Mouse (Mus musculus): ENCODE measurements at regions not wholly inside any gene's neighbourhood (a gene's known extent, or its start where the extent isn't known, plus 50 kb on each side); places are given as distances from the start of the nearest gene placed in this dataset.
"Not testable (repeated sequence)": the region's sequence is repeated elsewhere in the genome, so short reads cannot be mapped to it uniquely, and the experiment has no call there.

DNA sequence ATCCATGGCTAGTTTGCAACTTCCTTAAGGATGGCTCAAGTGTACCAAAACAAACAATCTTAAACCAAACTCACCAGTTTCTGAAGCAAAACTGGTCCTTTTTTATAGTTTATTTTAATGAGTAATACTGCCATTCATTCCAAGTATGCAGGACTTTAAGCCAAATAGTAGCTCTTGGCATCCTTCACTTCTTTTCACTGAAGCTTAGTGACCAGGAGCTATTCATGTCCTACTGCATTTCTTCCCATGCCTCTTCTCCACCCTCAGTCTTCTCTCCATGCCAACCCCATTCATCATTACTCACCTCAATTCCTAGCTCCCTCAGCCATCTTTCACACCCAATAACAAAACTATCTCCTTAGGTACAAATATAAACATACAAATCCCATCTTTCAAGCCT lies 144.6 kb upstream of the Nhs start:
- Histone ChIP-seq H3K27ac (ENCODE audit: control insufficient read depth, insufficient read depth, low read length) (no peak overlapping the region), H3K4me1 (replicated peaks; ENCODE audit: control insufficient read depth, insufficient read depth, low read length) (no peaks in the 10 kb centered on the region), H3K36me3 (ENCODE audit: control insufficient read depth, insufficient read depth, low read length) (no peaks in the 10 kb centered on the region), H3K27me3 (ENCODE audit: control insufficient read depth, insufficient read depth, low read length) (no peaks in the 10 kb centered on the region), H3K4me3 (ENCODE audit: control insufficient read depth, insufficient read depth, low read length) (no peak overlapping the region)
- no peak for DNase-seq
- no peak for TF ChIP-seq POLR2A (IDR thresholded peaks at IDR 0.05; ENCODE audit: control insufficient read depth, extremely low read depth, insufficient read depth, low read length, poor library complexity)
- TF ChIP-seq CTCF (IDR thresholded peaks at IDR 0.05; ENCODE audit: borderline replicate concordance, control insufficient read depth, extremely low read depth, insufficient read depth, low read length, poor library complexity), result no peak

GRCm38 (mm10) chrX:162302788-162303187 lies 143.3 kb upstream of the Nhs start:
- Histone ChIP-seq H3K4me3 (ENCODE audit: control insufficient read depth, insufficient read depth, low read length) (no peak overlapping the region), H3K27ac (ENCODE audit: control insufficient read depth, insufficient read depth, low read length) (no peak overlapping the region), H3K36me3 (ENCODE audit: control insufficient read depth, insufficient read depth, low read length) (no peaks in the 10 kb centered on the region), H3K4me1 (replicated peaks; ENCODE audit: control insufficient read depth, insufficient read depth, low read length) (no peaks in the 10 kb centered on the region), H3K27me3 (ENCODE audit: control insufficient read depth, insufficient read depth, low read length) (no peaks in the 10 kb centered on the region)
- TF ChIP-seq CTCF (IDR thresholded peaks at IDR 0.05; ENCODE audit: borderline replicate concordance, control insufficient read depth, extremely low read depth, insufficient read depth, low read length, poor library complexity), result no peak
- no peak for TF ChIP-seq POLR2A (IDR thresholded peaks at IDR 0.05; ENCODE audit: control insufficient read depth, extremely low read depth, insufficient read depth, low read length, poor library complexity)
- no peak for DNase-seq

GRCm38 (mm10) chrX:162291234-162291633 lies 131.7 kb upstream of the Nhs start:
- Histone ChIP-seq H3K27ac (ENCODE audit: control insufficient read depth, insufficient read depth, low read length) (no peak overlapping the region), H3K27me3 (ENCODE audit: control insufficient read depth, insufficient read depth, low read length) (no peaks in the 10 kb centered on the region), H3K4me1 (replicated peaks; ENCODE audit: control insufficient read depth, insufficient read depth, low read length) (no peaks in the 10 kb centered on the region), H3K4me3 (ENCODE audit: control insufficient read depth, insufficient read depth, low read length) (no peak overlapping the region), H3K36me3 (ENCODE audit: control insufficient read depth, insufficient read depth, low read length) (no peaks in the 10 kb centered on the region)
- TF ChIP-seq POLR2A (IDR thresholded peaks at IDR 0.05; ENCODE audit: control insufficient read depth, extremely low read depth, insufficient read depth, low read length, poor library complexity), result no peak
- TF ChIP-seq CTCF (IDR thresholded peaks at IDR 0.05; ENCODE audit: borderline replicate concordance, control insufficient read depth, extremely low read depth, insufficient read depth, low read length, poor library complexity), result no peak
- DNase-seq, result no peak
- WGBS, result 97% methylated on average over 1 of the region's 1 CpGs

DNA sequence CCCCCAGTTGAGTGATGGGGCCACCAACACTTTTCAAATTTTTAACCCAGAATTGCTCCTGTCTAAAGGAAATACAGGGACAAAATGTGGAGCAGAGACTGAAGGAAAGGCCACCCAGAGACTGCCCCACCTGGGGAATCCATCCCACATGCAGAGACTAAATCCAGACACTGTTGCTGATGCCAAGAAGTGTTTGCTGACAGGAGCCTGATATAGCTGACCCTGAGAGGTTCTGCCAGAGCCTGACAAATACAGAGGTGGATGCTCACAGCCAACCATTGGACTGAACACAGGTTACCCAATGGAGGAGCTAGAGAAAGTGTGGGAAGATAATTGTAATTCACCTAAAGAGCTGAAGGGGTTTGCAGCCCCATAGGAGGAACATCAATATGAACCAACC lies 126.6 kb upstream of the Nhs start:
- DNase-seq; H3K4me3 ChIP-seq (ENCODE audit: control insufficient read depth, insufficient read depth, low read length); H3K27ac ChIP-seq (ENCODE audit: control insufficient read depth, insufficient read depth, low read length); H3K27me3 ChIP-seq (ENCODE audit: control insufficient read depth, insufficient read depth, low read length); H3K4me1 ChIP-seq (replicated peaks; ENCODE audit: control insufficient read depth, insufficient read depth, low read length); H3K36me3 ChIP-seq (ENCODE audit: control insufficient read depth, insufficient read depth, low read length): not testable (repeated sequence)

DNA sequence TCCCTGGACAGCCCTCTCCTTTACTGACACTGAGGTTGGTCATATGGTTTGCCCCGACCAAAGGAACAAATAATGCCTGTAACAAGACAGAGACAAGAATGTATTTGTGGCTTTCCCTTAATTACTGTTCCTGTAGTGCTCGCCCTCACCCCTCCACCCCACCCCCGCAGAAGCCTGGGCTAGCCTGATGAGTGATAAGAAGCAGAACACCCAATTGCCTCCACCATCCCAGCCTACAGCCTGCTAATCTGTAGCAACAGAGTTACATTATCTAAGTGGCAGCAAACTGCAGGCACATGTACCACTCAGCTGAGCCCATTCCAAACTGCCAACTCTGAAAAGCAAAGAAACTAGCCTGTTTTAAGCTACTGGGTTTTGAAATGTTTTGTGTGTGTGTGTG lies 124.7 kb upstream of the Nhs start:
- no peak overlapping the region for H3K4me3 ChIP-seq (ENCODE audit: control insufficient read depth, insufficient read depth, low read length)
- no peak for DNase-seq
- no peaks in the 10 kb centered on the region for H3K27me3 ChIP-seq (ENCODE audit: control insufficient read depth, insufficient read depth, low read length)
- H3K4me1 ChIP-seq (replicated peaks; ENCODE audit: control insufficient read depth, insufficient read depth, low read length), result no peaks in the 10 kb centered on the region
- H3K36me3 ChIP-seq (ENCODE audit: control insufficient read depth, insufficient read depth, low read length), result no peaks in the 10 kb centered on the region
- H3K27ac ChIP-seq (ENCODE audit: control insufficient read depth, insufficient read depth, low read length), result no peak overlapping the region
- 49% methylated on average over 3 of the region's 3 CpGs for WGBS
- TF ChIP-seq POLR2A (IDR thresholded peaks at IDR 0.05; ENCODE audit: control insufficient read depth, extremely low read depth, insufficient read depth, low read length, poor library complexity), result no peak
- no peak for TF ChIP-seq CTCF (IDR thresholded peaks at IDR 0.05; ENCODE audit: borderline replicate concordance, control insufficient read depth, extremely low read depth, insufficient read depth, low read length, poor library complexity)

DNA sequence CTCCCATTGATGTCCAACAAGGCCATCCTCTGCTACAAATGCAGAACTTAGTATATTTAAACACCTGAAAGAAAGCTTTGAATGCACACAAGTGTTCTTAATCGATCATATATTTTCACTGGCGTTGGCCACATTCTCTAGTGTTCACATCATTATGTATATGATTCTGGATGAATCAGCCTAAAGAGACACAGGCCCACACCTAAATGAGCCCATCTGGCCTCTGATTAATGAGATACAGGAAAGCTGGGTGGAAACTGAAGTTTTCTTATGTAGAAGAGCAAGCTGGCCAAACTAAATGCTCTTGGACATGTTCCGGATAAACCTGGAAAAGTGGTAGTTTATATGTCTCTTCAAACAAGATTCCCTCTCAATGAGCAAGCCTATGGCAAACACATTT lies 123.2 kb upstream of the Nhs start:
- Histone ChIP-seq H3K4me1 (replicated peaks; ENCODE audit: control insufficient read depth, insufficient read depth, low read length) (no peaks in the 10 kb centered on the region), H3K4me3 (ENCODE audit: control insufficient read depth, insufficient read depth, low read length) (no peak overlapping the region), H3K27me3 (ENCODE audit: control insufficient read depth, insufficient read depth, low read length) (no peaks in the 10 kb centered on the region), H3K36me3 (ENCODE audit: control insufficient read depth, insufficient read depth, low read length) (no peaks in the 10 kb centered on the region), H3K27ac (ENCODE audit: control insufficient read depth, insufficient read depth, low read length) (no peak overlapping the region)
- TF ChIP-seq CTCF (IDR thresholded peaks at IDR 0.05; ENCODE audit: borderline replicate concordance, control insufficient read depth, extremely low read depth, insufficient read depth, low read length, poor library complexity) (no peak), POLR2A (IDR thresholded peaks at IDR 0.05; ENCODE audit: control insufficient read depth, extremely low read depth, insufficient read depth, low read length, poor library complexity) (no peak)
- DNase-seq, result no peak
- 99% methylated on average over 3 of the region's 3 CpGs for WGBS

DNA sequence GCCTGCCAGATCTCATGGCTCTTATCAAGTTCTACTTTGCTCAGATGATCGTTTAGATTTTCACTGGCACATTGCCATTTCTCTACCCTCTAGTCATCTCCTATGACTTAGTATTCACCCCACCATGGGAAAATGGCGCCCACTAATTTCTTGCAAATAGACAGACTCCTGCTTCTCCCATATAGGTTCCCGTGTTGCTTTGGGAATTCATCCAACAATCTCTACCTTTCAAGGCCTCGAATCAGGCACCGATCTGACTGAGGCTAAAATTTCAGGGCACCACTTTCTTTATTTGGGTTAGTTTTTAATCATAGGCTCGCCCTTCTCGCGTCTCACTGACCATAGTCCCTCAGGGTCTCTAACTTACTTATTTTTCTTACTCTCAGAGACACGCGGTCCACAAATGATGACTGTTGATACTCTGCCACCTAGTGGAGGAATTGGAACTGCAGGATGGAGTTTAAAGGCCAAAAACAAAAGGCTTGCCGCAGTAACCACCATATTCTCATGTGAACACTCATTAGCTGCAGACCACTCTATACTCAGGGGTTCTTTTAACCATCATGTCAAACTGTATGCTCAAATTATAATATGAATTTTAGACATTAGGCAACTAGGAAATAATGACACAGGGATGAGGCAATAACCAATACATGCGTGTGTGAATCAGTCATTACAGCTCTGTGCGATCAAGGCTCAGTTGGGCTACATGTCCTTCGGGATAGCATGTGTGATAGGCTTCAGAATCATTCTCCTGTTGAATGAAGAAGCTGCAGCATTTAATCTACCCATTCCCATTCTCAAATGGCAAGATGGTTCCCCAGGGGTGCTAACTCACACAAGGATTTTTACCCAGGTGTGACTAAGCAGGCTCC lies 119.5 kb upstream of the Nhs start:
- Histone ChIP-seq H3K4me3 (ENCODE audit: control insufficient read depth, insufficient read depth, low read length) (no peak overlapping the region), H3K27ac (ENCODE audit: control insufficient read depth, insufficient read depth, low read length) (no peak overlapping the region), H3K4me1 (replicated peaks; ENCODE audit: control insufficient read depth, insufficient read depth, low read length) (no peaks in the 10 kb centered on the region), H3K36me3 (ENCODE audit: control insufficient read depth, insufficient read depth, low read length) (no peaks in the 10 kb centered on the region), H3K27me3 (ENCODE audit: control insufficient read depth, insufficient read depth, low read length) (no peaks in the 10 kb centered on the region)
- TF ChIP-seq POLR2A (IDR thresholded peaks at IDR 0.05; ENCODE audit: control insufficient read depth, extremely low read depth, insufficient read depth, low read length, poor library complexity) (no peak), CTCF (IDR thresholded peaks at IDR 0.05; ENCODE audit: borderline replicate concordance, control insufficient read depth, extremely low read depth, insufficient read depth, low read length, poor library complexity) (no peak)
- WGBS, result 51% methylated on average over 14 of the region's 14 CpGs
- DNase-seq, result peak; percentile 1
